Mouse (Mus musculus) liver, embryonic 14.5 days (tissue): ENCODE results near the gene Slc35b2. TPM values are rescaled to one million over a fixed set of nuclear protein-coding genes. Genes with fewer than 3 reads are reported as not detected.

ENCODE experiments used
- ATAC-seq: fragments of 200-750 bp; cut with Nextera tagmentation; 2 replicates; pipeline ENCODE4 v1.8.0; 2017; ENCODE audit warnings: moderate number of reproducible peaks, mild to moderate bottlenecking, moderate library complexity; ENCODE audit not compliant: insufficient read depth
- DNase-seq, 3 experiments: peaks; one replicate each; pipeline ENCODE4 v3.0.0-alpha.2; 2012 to 2013; ENCODE audit warnings: low read depth in 3 of 3, low spot score in 3 of 3
- H3K27ac ChIP-seq: fragments of 300-500 bp; sonication (generic); 2 replicates; pipeline ENCODE4 v1.5.1; 2014; ENCODE audit warnings: moderate library complexity, mild to moderate bottlenecking, control low read depth, inconsistent platforms
- H3K27me3 ChIP-seq: fragments of 300-500 bp; sonication (generic); 2 replicates; pipeline ENCODE4 v1.6.1; 2014; ENCODE audit warnings: mild to moderate bottlenecking, low read length, moderate library complexity; ENCODE audit not compliant: control insufficient read depth, insufficient read depth
- H3K36me3 ChIP-seq: fragments of 300-500 bp; sonication (generic); replicated peaks from 2 replicates; pipeline ENCODE4 v1.6.1; 2014; ENCODE audit warnings: low read depth; ENCODE audit not compliant: control insufficient read depth, insufficient read depth
- H3K4me1 ChIP-seq, 2 experiments: fragments of 200-500 bp in 1 of 2; fragments of 300-500 bp in 1 of 2; sonication (generic) in 1 of 2; replicated peaks; 2 replicates each; pipeline ENCODE4 v1.6.1; 2012 to 2014; ENCODE audit warnings: antibody characterized with exemption in 1 of 2, inconsistent platforms in 1 of 2, low read length in 1 of 2; ENCODE audit not compliant: control insufficient read depth in 2 of 2, insufficient read depth in 2 of 2
- H3K4me2 ChIP-seq: fragments of 300-500 bp; sonication (generic); 2 replicates; pipeline ENCODE4 v1.6.1; 2014; ENCODE audit warnings: low read depth, mild to moderate bottlenecking, control low read depth, moderate library complexity
- H3K4me3 ChIP-seq, 2 experiments: fragments of 200-500 bp in 1 of 2; fragments of 300-500 bp in 1 of 2; sonication (generic) in 1 of 2; 2 replicates each; pipeline ENCODE4 v1.5.1; 2012 to 2014; ENCODE audit warnings: low read depth in 2 of 2, low read length in 2 of 2, mild to moderate bottlenecking in 2 of 2, control low read depth in 1 of 2, inconsistent platforms in 1 of 2, moderate library complexity in 1 of 2; ENCODE audit not compliant: insufficient read depth in 1 of 2
- H3K9ac ChIP-seq: fragments of 300-500 bp; sonication (generic); replicated peaks from 2 replicates; pipeline ENCODE4 v1.6.1; 2014; ENCODE audit warnings: mild to moderate bottlenecking, control low read depth, moderate library complexity
- H3K9me3 ChIP-seq: fragments of 300-500 bp; sonication (generic); 2 replicates; pipeline ENCODE4 v1.6.1; 2016; ENCODE audit warnings: low read length, mixed read lengths; ENCODE audit not compliant: control insufficient read depth
- CTCF ChIP-seq: IDR thresholded peaks from 2 replicates; pipeline ENCODE4 v1.5.1; 2016; ENCODE audit warnings: antibody characterized with exemption, low read depth, control low read depth
- EP300 ChIP-seq: IDR thresholded peaks from 2 replicates; pipeline ENCODE4 v1.6.1; 2016; ENCODE audit warnings: antibody characterized with exemption, low read depth
- WGBS: fragments of 180-500 bp; shearing (Covaris S2); extraction: QIAGEN DNeasy Blood & Tissue Kit; methylation state at CpG from one replicate; pipeline ENCODE4 v1.1.7; 2014; ENCODE audit not compliant: insufficient replicate concordance; 5-methylcytosine and 5-hydroxymethylcytosine counted together
- polyA plus RNA-seq, 2 experiments: library from polyadenylated mRNA; depleted of rRNA in 1 of 2; stranded (reverse) in 1 of 2; unstranded in 1 of 2; fragments of >200 nt; fragmentation: Nextera tagmentation in 1 of 2; extraction: Ambion mirVana in 1 of 2; gene quantifications; 2 replicates each; pipeline versions ENCODE4 v1.2.1 to v1.2.3; 2012 to 2014

The Slc35b2 gene
- polyA plus RNA-seq, 2 experiments = 27.6 to 44.8 TPM

GRCm38 (mm10) chr17:45544873-45545277 is 18.8 kb upstream of the Slc35b2 start:
- 2% methylated on average over 44 of the region's 46 CpGs for WGBS
- Histone ChIP-seq H3K4me2 (no peak overlapping the region), H3K4me3 (no peak overlapping the region), H3K4me1 (no peaks in the 10 kb centered on the region), H3K36me3 (no peaks in the 10 kb centered on the region), H3K27ac (no peak overlapping the region), H3K27me3 (peaks cover 72% of the 10 kb centered on the region), H3K9me3 (no peaks in the 10 kb centered on the region), H3K9ac (no peak overlapping the region)
- ATAC-seq = no peak
- no peak for DNase-seq
- TF ChIP-seq CTCF = no peak
- no peak for TF ChIP-seq EP300

- Histone ChIP-seq H3K9ac (no peak overlapping the region), H3K4me1 (no peaks in the 10 kb centered on the region), H3K36me3 (no peaks in the 10 kb centered on the region), H3K27ac (no peak overlapping the region), H3K27me3 (peaks cover 77% of the 10 kb centered on the region), H3K4me3 (no peak overlapping the region), H3K4me2 (no peak overlapping the region), H3K9me3 (no peaks in the 10 kb centered on the region)
- no peak for ATAC-seq
- no peak for DNase-seq
- TF ChIP-seq EP300 (no peak), CTCF (no peak)
- 3% methylated on average over 74 of the region's 74 CpGs for WGBS
These were observed 18.3 kb upstream of the Slc35b2 start for GRCm38 (mm10) chr17:45545278-45545961.

DNA sequence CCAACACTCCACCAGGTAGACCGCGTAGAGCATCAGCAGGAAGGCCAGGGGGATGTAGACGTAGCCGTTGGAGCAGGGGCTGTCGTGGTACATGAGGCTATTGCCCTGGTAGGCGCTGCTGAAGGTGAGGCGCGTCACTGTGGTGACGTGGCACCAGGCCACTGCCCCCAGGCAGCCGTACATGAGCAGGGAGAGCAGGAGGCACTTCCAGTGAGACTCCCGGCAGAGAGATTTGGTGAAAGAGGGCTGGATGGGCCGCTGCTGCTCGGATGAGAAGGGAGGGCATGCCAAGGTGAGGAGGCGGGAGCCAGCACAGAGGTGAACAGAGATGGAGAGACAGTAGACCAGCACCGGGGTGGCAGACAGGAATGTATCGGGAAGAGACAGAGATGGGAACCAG is 16.7 kb upstream of the Slc35b2 start:
- DNase-seq (no peak), ATAC-seq (no peak)
- H3K4me3 ChIP-seq = no peak overlapping the region
- peaks cover 90% of the 10 kb centered on the region for H3K27me3 ChIP-seq
- H3K9ac ChIP-seq = no peak overlapping the region
- TF ChIP-seq EP300 (no peak), CTCF (no peak)
- no peak overlapping the region for H3K27ac ChIP-seq
- H3K4me1 ChIP-seq = 0 out of 4 replicates have a peak, but pooled peaks cover 0 to under 1% of the 10 kb centered on the region in 2 experiments
- WGBS = 55% methylated on average over 16 of the region's 16 CpGs
- H3K9me3 ChIP-seq = no peaks in the 10 kb centered on the region
- H3K36me3 ChIP-seq = no peaks in the 10 kb centered on the region
- no peak overlapping the region for H3K4me2 ChIP-seq

- Histone ChIP-seq H3K9ac (no peak overlapping the region), H3K4me3 (no peak overlapping the region), H3K9me3 (no peaks in the 10 kb centered on the region), H3K36me3 (no peaks in the 10 kb centered on the region), H3K27me3 (peaks cover 90% of the 10 kb centered on the region), H3K27ac (no peak overlapping the region), H3K4me2 (no peak overlapping the region), H3K4me1 (0 out of 4 replicates have a peak, but pooled peaks cover 0 to 2% of the 10 kb centered on the region in 2 experiments)
- 47% methylated on average over 5 of the region's 5 CpGs for WGBS
- DNase-seq (no peak), ATAC-seq (no peak)
- TF ChIP-seq CTCF (no peak), EP300 (no peak)
These were observed 16.0 kb upstream of the Slc35b2 start for GRCm38 (mm10) chr17:45547461-45548190.
